Mouse (Mus musculus): ENCODE measurements around the gene Dab2ip. TPM values are rescaled to one million over a fixed set of nuclear protein-coding genes. Genes with fewer than 3 reads are reported as not detected.

Gene Dab2ip
- polyA plus RNA-seq, 1 experiment from 2014 or later = 5.1 TPM

DNA sequence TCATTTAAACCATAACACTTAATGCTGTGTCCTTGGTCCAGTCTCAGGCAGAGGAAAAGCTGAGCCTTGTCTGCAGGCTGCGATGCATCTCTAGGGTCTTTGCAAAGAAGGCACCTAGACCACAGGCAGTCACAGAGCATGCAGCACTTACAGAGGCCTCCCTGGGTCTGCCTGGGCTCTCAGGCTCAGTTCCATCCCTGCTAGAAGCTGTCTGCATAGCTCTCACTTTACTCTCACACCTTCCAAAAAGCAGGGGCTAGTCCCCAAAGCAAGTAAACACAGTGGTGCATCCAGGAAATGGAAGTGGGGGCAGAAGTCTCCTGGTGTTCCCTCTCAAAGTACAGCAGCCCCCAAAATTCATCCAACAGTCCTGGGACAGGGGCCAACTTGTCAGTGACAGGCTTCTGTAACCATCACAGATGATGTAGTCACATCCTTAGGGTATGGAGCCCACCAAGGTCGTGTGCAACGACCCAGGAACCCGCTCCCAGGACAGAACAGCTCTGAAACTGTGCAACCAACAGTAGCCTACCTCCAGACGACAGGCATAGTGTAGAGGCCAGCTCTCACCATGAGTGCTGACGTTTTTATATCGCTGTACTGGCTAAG lies 192.6 kb downstream of the Dab2ip start:
- H3K9ac ChIP-seq (ENCODE audit: low read depth, low read length) = no peak overlapping the region
- H3K9me3 ChIP-seq (replicated peaks; ENCODE audit: control insufficient read depth, low read length) = no peaks in the 10 kb centered on the region
- no peaks in the 10 kb centered on the region for H3K27me3 ChIP-seq (ENCODE audit: control insufficient read depth, insufficient read depth, low read depth, low read length)
- no peak overlapping the region for H3K4me3 ChIP-seq (ENCODE audit: low read depth, low read length)
- no peak for ATAC-seq (ENCODE audit: low read depth)
- no peak overlapping the region for H3K4me2 ChIP-seq (ENCODE audit: low read depth, low read length)
- H3K36me3 ChIP-seq (ENCODE audit: control insufficient read depth, insufficient read depth) = no peaks in the 10 kb centered on the region
- H3K4me1 ChIP-seq (ENCODE audit: control insufficient read depth, low read depth, low read length) = no peaks in the 10 kb centered on the region
- H3K27ac ChIP-seq (ENCODE audit: low read length) = no peak overlapping the region
- WGBS (ENCODE audit: insufficient replicate concordance) = 55% methylated on average over 7 of the region's 7 CpGs

DNA sequence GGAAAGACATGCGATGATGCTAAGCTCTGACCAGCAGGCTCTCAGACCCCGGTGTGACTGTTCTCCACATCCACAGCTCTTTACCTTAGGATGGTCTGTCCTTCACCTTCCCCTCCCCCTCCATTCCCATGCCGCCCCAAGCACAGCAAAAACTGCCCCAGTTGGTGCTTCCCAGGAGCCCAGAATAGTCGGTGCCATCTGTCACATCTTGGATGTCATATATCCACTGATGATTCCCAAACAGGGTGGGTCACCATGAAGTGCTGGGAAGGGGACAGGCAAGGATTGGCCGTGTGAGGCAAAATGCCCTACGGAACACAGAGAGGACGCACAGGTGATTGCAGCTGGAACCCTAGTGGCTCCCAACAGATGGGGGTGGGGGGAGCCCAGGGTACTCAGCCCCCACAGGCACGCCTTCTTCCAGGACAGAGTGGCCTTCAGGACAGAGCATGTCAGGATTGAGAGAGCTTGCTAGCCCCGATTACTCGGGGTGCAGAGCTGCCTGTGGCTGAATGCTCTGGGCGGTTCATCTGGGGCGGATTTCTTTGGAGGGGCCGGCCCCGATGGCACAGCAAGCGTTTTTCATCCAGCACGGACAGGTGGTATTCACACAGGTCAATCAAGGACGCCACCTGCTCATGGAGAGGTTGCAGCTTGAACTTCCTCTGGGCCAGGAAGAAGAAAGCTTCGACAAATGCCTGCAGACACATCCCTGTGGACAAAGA lies 193.9 kb downstream of the Dab2ip start:
- H3K9me3 ChIP-seq (replicated peaks; ENCODE audit: control insufficient read depth, low read length) = no peaks in the 10 kb centered on the region
- H3K27me3 ChIP-seq (ENCODE audit: control insufficient read depth, insufficient read depth, low read depth, low read length) = no peaks in the 10 kb centered on the region
- no peak overlapping the region for H3K4me3 ChIP-seq (ENCODE audit: low read depth, low read length)
- no peak overlapping the region for H3K4me2 ChIP-seq (ENCODE audit: low read depth, low read length)
- no peak overlapping the region for H3K9ac ChIP-seq (ENCODE audit: low read depth, low read length)
- ATAC-seq (ENCODE audit: low read depth) = no peak
- 66% methylated on average over 18 of the region's 18 CpGs for WGBS (ENCODE audit: insufficient replicate concordance)
- no peak overlapping the region for H3K27ac ChIP-seq (ENCODE audit: low read length)
- H3K4me1 ChIP-seq (ENCODE audit: control insufficient read depth, low read depth, low read length) = no peaks in the 10 kb centered on the region
- no peaks in the 10 kb centered on the region for H3K36me3 ChIP-seq (ENCODE audit: control insufficient read depth, insufficient read depth)

- Histone ChIP-seq H3K9ac (ENCODE audit: low read depth, low read length) (no peak overlapping the region), H3K27ac (ENCODE audit: low read length) (no peak overlapping the region), H3K36me3 (ENCODE audit: control insufficient read depth, insufficient read depth) (no peaks in the 10 kb centered on the region), H3K27me3 (ENCODE audit: control insufficient read depth, insufficient read depth, low read depth, low read length) (no peaks in the 10 kb centered on the region), H3K4me1 (ENCODE audit: control insufficient read depth, low read depth, low read length) (no peaks in the 10 kb centered on the region), H3K9me3 (replicated peaks; ENCODE audit: control insufficient read depth, low read length) (no peaks in the 10 kb centered on the region), H3K4me3 (ENCODE audit: low read depth, low read length) (no peak overlapping the region), H3K4me2 (ENCODE audit: low read depth, low read length) (no peak overlapping the region)
- WGBS (ENCODE audit: insufficient replicate concordance) = 20% methylated on average over 7 of the region's 7 CpGs
- ATAC-seq (ENCODE audit: low read depth) = no peak
Measured at GRCm38 (mm10) chr2:35756467-35756866, 198.4 kb downstream of the Dab2ip start.

DNA sequence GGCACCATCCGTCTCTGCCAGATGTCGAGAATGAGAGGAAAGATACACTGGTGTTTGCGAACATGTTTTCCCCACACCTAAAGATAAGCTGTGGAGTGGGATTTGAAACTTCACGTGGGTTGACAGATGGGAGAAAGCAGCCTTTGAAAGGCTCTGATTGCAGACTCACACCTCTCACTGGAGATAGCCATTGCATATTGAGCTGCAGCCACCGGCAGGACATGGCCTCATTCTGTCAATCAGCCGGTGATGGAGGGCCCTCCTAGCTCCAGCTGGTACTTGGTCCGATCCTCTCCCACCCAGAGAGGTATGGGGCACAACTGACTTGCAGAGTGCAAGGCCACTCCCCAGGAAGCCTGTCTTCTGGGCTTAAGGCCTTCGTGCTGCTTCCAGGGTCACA lies 202.3 kb downstream of the Dab2ip start:
- no peak overlapping the region for H3K4me2 ChIP-seq (ENCODE audit: low read depth, low read length)
- no peak overlapping the region for H3K9ac ChIP-seq (ENCODE audit: low read depth, low read length)
- H3K4me1 ChIP-seq (ENCODE audit: control insufficient read depth, low read depth, low read length) = no peaks in the 10 kb centered on the region
- no peaks in the 10 kb centered on the region for H3K36me3 ChIP-seq (ENCODE audit: control insufficient read depth, insufficient read depth)
- 43% methylated on average over 8 of the region's 8 CpGs for WGBS (ENCODE audit: insufficient replicate concordance)
- H3K9me3 ChIP-seq (replicated peaks; ENCODE audit: control insufficient read depth, low read length) = no peaks in the 10 kb centered on the region
- no peak overlapping the region for H3K27ac ChIP-seq (ENCODE audit: low read length)
- ATAC-seq (ENCODE audit: low read depth) = no peak
- H3K27me3 ChIP-seq (ENCODE audit: control insufficient read depth, insufficient read depth, low read depth, low read length) = no peaks in the 10 kb centered on the region
- no peak overlapping the region for H3K4me3 ChIP-seq (ENCODE audit: low read depth, low read length)

DNA sequence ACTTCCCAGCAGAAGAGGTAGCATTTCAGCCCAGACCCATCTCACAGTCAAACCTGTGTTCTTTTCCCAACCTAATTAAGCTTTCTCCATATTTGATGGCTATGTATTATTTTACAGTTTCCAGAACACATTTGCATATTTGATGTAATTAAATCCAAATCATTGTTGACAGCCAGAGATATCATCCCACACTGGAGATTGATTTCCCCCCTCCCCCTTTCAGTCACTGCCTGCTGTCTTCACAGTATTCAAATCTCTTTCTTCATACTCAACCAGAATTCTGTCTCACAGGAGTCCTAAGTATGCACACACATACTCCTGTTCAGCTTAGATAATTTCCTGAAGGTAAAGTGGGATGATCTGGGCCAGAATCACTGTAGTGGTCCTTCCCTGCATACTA lies 202.8 kb downstream of the Dab2ip start:
- no peak overlapping the region for H3K9ac ChIP-seq (ENCODE audit: low read depth, low read length)
- no peaks in the 10 kb centered on the region for H3K27me3 ChIP-seq (ENCODE audit: control insufficient read depth, insufficient read depth, low read depth, low read length)
- ATAC-seq (ENCODE audit: low read depth) = no peak
- no peaks in the 10 kb centered on the region for H3K4me1 ChIP-seq (ENCODE audit: control insufficient read depth, low read depth, low read length)
- no peak overlapping the region for H3K27ac ChIP-seq (ENCODE audit: low read length)
- no peaks in the 10 kb centered on the region for H3K9me3 ChIP-seq (replicated peaks; ENCODE audit: control insufficient read depth, low read length)
- no peaks in the 10 kb centered on the region for H3K36me3 ChIP-seq (ENCODE audit: control insufficient read depth, insufficient read depth)
- H3K4me2 ChIP-seq (ENCODE audit: low read depth, low read length) = no peak overlapping the region
- H3K4me3 ChIP-seq (ENCODE audit: low read depth, low read length) = no peak overlapping the region

GRCm38 (mm10) chr2:35761458-35761857 lies 203.4 kb downstream of the Dab2ip start:
- 55% methylated on average over 5 of the region's 5 CpGs for WGBS (ENCODE audit: insufficient replicate concordance)

DNA sequence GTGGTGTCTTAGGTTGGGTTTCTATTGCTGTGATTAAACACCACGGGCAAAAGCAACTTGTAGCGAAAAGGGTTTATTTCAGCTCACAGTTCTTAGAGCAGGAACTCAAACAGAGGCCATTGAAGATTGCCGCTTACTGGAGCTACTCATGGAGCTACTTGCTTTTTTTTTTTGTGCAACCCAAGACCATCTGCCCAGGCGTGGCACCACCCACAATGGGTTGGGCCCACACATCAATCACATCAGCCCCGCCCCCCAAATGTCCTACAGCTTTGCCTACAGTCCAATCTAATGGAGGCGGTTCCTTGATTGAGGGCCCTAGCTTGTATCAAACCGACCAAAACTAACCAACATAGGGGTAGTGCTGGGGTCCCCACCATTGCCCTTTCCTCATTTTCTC lies 205.8 kb downstream of the Dab2ip start:
- no peaks in the 10 kb centered on the region for H3K36me3 ChIP-seq (ENCODE audit: control insufficient read depth, insufficient read depth)
- WGBS (ENCODE audit: insufficient replicate concordance) = 67% methylated on average over 7 of the region's 7 CpGs

More at GRCm38 (mm10) chr2:35761458-35761857, 203.4 kb downstream of the Dab2ip start:
- no peaks in the 10 kb centered on the region for H3K36me3 ChIP-seq (ENCODE audit: control insufficient read depth, insufficient read depth)
- no peak for ATAC-seq (ENCODE audit: low read depth)
- no peaks in the 10 kb centered on the region for H3K9me3 ChIP-seq (replicated peaks; ENCODE audit: control insufficient read depth, low read length)
- no peak overlapping the region for H3K4me3 ChIP-seq (ENCODE audit: low read depth, low read length)
- H3K4me2 ChIP-seq (ENCODE audit: low read depth, low read length) = no peak overlapping the region
- no peak overlapping the region for H3K27ac ChIP-seq (ENCODE audit: low read length)
- no peaks in the 10 kb centered on the region for H3K4me1 ChIP-seq (ENCODE audit: control insufficient read depth, low read depth, low read length)
- H3K9ac ChIP-seq (ENCODE audit: low read depth, low read length) = no peak overlapping the region
- H3K27me3 ChIP-seq (ENCODE audit: control insufficient read depth, insufficient read depth, low read depth, low read length) = no peaks in the 10 kb centered on the region

GRCm38 (mm10) chr2:35764328-35764727 lies 206.3 kb downstream of the Dab2ip start:
- Histone ChIP-seq H3K27ac (ENCODE audit: low read length) (no peak overlapping the region), H3K4me3 (ENCODE audit: low read depth, low read length) (no peak overlapping the region), H3K27me3 (ENCODE audit: control insufficient read depth, insufficient read depth, low read depth, low read length) (no peaks in the 10 kb centered on the region), H3K4me1 (ENCODE audit: control insufficient read depth, low read depth, low read length) (no peaks in the 10 kb centered on the region), H3K4me2 (ENCODE audit: low read depth, low read length) (no peak overlapping the region), H3K36me3 (ENCODE audit: control insufficient read depth, insufficient read depth) (no peaks in the 10 kb centered on the region), H3K9ac (ENCODE audit: low read depth, low read length) (no peak overlapping the region), H3K9me3 (replicated peaks; ENCODE audit: control insufficient read depth, low read length) (no peaks in the 10 kb centered on the region)
- ATAC-seq (ENCODE audit: low read depth) = no peak
- 56% methylated on average over 8 of the region's 8 CpGs for WGBS (ENCODE audit: insufficient replicate concordance)

More for the DNA sequence above, 205.8 kb downstream of the Dab2ip start:
- H3K4me2 ChIP-seq (ENCODE audit: low read depth, low read length) = no peak overlapping the region
- H3K27me3 ChIP-seq (ENCODE audit: control insufficient read depth, insufficient read depth, low read depth, low read length) = no peaks in the 10 kb centered on the region
- no peak overlapping the region for H3K4me3 ChIP-seq (ENCODE audit: low read depth, low read length)
- H3K9me3 ChIP-seq (replicated peaks; ENCODE audit: control insufficient read depth, low read length) = no peaks in the 10 kb centered on the region
- H3K4me1 ChIP-seq (ENCODE audit: control insufficient read depth, low read depth, low read length) = no peaks in the 10 kb centered on the region
- no peak for ATAC-seq (ENCODE audit: low read depth)
- H3K9ac ChIP-seq (ENCODE audit: low read depth, low read length) = no peak overlapping the region
- H3K27ac ChIP-seq (ENCODE audit: low read length) = no peak overlapping the region

DNA sequence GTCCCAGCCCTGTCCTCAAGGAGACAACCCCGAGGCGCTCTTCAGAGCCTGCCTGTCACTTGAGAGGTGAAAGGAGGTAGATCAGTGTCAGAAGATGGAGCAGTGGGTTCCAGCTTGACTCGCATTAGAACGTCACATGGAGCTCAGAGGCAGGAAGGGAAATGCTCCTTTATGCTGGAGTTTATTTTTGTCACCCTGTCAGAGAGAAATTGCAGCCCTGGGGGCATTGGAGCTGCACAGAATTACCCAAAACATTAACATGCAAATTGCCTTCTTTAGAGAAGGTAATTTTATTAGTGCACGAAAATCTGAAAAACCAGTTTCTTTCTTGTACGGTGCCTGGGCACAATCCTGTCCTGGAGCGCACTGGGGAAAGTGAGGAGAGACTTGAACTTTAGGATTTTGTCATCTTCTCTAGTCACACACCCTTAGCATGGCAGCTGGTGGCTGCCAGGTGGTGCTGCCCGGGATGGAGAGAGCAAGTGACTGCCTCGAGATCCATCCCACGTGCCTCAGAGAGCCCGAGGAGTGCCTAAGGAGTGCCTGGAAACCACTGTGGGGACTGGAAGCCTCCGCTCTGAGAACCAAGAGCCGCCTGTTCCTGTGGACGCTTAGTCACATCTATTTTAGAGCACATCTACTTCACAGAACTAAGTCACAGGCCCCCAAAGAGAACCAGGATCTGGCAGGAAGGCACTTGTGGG lies 209.9 kb downstream of the Dab2ip start:
- WGBS (ENCODE audit: insufficient replicate concordance) = 33% methylated on average over 14 of the region's 14 CpGs
- H3K4me3 ChIP-seq (ENCODE audit: low read depth, low read length) = no peak overlapping the region
- H3K27ac ChIP-seq (ENCODE audit: low read length) = no peak overlapping the region
- ATAC-seq (ENCODE audit: low read depth) = no peak
- no peaks in the 10 kb centered on the region for H3K4me1 ChIP-seq (ENCODE audit: control insufficient read depth, low read depth, low read length)
- H3K4me2 ChIP-seq (ENCODE audit: low read depth, low read length) = no peak overlapping the region
- H3K36me3 ChIP-seq (ENCODE audit: control insufficient read depth, insufficient read depth) = no peaks in the 10 kb centered on the region
- no peaks in the 10 kb centered on the region for H3K9me3 ChIP-seq (replicated peaks; ENCODE audit: control insufficient read depth, low read length)
- no peak overlapping the region for H3K9ac ChIP-seq (ENCODE audit: low read depth, low read length)
- H3K27me3 ChIP-seq (ENCODE audit: control insufficient read depth, insufficient read depth, low read depth, low read length) = no peaks in the 10 kb centered on the region

All from liver, embryonic 16.5 days (tissue).